Mouse (Mus musculus) brain, embryonic 14.5 days (tissue): Measurements from ENCODE around the gene Fbln2. TPM values are rescaled to one million over a fixed set of nuclear protein-coding genes. Genes with fewer than 3 reads are reported as not detected.

Source experiments
- DNase-seq: peaks from one replicate; pipeline ENCODE4 v3.0.0-alpha.2; 2011; ENCODE audit warnings: low read depth
- CTCF ChIP-seq: fragments of 200-500 bp; IDR thresholded peaks from 2 replicates; pipeline ENCODE4 v1.5.1; 2012; ENCODE audit warnings: inconsistent platforms, mild to moderate bottlenecking, moderate library complexity, borderline replicate concordance; ENCODE audit not compliant: insufficient read depth, insufficient read length; ENCODE audit errors: extremely low read depth
- POLR2A ChIP-seq: fragments of 200-500 bp; IDR thresholded peaks from 2 replicates; pipeline ENCODE4 v1.6.1; 2012; ENCODE audit warnings: mild to moderate bottlenecking, inconsistent platforms, borderline replicate concordance; ENCODE audit not compliant: poor library complexity, insufficient read depth, insufficient read length, severe bottlenecking; ENCODE audit errors: extremely low read depth
- polyA plus RNA-seq: library from polyadenylated mRNA; depleted of rRNA; stranded (reverse); fragments of >200 nt; gene quantifications from 2 replicates; pipeline ENCODE4 v1.2.3, GENCODE M21; 2012

Fbln2 gene
- polyA plus RNA-seq, 1 experiment, result 40.5 TPM

DNA sequence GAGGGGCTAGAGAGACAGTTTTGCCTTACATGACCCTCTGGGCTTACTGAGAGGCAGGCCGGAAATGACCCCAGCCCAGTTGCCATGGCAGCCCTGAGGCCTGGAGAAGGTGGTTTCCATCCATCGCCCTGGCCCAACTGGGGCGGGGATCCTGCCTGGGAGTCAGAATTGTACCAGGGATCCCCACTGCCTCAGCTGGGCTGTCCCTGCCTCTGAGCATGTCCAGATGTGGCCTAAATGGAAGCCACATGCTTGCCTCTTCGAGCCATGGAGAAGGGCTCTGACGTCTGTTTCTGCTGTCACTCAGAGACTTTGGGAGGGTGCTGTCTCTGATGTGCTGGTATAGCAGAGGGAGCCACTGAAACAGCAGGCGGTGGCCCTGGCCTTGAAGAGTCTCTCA lies 24.2 kb downstream of the Fbln2 start:
- TF ChIP-seq CTCF (no peak), POLR2A (no peak)
- no peak for DNase-seq

DNA sequence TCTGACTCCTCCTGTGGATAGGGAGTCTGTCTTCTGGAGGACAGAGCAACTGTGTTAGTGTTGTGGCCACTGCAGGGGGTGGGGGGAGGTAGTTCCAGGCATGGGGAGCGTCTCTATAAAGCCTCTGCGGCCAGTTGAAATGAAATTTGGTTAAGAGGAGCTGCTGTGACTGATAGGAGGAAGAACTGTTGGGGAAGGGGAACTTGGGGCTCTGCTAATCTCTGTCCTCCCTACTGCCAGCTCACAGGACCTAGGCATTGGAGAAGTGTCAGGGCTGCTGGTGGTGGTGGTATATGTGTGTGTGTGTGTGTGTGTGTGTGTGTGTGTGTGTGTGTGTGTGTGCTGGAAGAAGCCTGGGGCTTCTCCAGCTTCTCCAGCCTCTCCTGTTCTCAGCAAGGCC lies 25.0 kb downstream of the Fbln2 start:
- no peak for DNase-seq
- TF ChIP-seq CTCF (no peak), POLR2A (no peak)

DNA sequence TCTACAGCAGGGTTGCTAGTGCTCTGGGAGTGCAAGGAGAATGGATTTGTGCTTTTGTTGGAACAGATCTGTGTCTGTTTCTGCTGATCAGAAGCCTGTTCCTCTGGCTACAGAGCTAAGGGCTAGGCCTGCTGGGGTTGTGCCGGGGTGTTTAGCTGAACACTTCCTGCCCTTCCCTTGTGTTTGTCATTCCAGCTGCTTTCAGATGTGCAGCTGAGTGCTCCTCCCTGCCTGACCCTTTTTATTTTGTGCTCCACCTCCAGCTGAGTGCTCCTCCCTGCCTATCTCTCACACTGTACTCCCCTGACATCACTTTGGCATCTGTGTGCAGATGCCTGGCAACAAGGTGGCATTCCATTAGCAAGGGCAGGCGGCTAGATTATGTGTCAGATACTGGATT lies 28.3 kb downstream of the Fbln2 start:
- TF ChIP-seq POLR2A (no peak), CTCF (no peak)
- no peak for DNase-seq

DNA sequence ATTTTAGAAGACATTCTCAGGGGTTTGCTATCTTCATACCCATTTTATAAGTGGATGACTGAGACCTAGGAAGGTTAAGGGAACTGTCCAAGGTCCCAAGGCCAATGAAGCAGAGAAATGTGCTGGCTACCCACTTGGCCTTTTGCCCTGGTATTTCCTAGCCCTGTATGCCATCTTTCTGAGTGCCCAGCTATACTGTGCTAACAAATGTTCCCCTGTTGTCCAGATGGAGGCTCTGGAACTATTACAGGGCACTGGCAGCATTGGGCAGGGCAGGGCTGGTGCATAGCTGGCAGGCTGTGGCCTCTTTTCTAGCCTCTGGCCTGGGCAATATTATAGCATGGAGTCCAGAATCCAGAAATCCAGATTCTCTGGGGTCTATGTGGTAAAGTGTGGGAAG lies 28.7 kb downstream of the Fbln2 start:
- no peak for TF ChIP-seq POLR2A
- TF ChIP-seq CTCF, result no peak
- DNase-seq, result no peak

DNA sequence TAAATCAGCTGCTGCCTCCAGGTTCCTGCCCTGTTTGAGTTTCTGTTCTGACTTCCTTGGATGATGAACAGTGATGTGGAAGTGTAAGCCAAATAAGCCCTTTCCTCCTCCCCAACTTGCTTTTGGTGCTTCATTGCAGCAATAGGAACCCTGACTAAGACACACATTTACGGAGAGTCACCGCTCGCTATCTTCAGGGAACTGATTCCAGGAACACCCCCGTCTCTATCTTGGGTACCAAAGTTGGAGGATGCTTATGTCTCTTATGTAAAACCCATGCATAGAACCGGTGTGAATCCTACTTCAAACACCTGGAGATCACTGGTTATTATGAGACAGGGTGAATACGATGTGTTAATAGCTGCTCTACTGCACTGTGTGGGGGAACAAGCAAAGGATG lies 31.1 kb downstream of the Fbln2 start:
- no peak for DNase-seq
- no peak for TF ChIP-seq POLR2A

DNA sequence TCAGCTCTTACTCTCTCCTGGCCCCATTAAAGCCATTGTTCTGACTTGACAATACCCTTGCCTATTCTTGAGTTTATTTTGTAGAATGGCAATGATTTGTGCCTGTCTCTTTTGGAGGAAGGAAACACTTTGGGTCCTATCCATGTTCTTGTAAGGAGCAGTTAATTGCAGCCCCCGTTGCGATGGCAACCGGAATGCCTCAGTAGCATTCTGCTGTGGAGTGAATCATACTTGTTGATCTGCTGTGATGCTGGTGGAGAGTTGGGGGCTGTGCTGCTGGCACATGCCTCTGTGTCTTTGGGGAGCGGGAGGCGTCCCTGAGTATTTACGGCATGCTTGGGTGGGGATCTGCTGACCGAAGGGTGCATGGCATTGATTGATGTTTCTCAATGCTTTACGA lies 32.1 kb downstream of the Fbln2 start:
- no peak for TF ChIP-seq POLR2A
- no peak for TF ChIP-seq CTCF
- no peak for DNase-seq

DNA sequence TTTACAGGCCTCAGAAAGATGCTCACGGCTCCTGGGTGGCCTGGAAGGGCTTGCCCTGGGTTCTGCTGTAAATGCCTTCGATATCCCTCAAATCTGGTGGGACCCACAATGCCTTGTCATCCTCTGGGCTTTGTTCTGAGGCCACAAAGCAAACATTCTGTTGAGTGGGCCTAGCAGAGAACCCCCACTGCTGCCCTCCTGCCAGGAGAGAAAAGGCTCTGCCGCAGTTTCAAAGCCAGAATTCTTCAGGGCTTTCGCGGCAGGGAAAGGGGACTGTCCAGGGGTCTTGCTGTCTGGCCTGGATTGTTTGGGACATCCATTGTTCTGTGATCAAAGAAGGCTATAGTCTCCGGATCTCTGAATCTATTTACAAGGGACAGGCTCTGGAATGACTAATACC lies 33.1 kb downstream of the Fbln2 start:
- DNase-seq, result no peak
- no peak for TF ChIP-seq CTCF
- no peak for TF ChIP-seq POLR2A

DNA sequence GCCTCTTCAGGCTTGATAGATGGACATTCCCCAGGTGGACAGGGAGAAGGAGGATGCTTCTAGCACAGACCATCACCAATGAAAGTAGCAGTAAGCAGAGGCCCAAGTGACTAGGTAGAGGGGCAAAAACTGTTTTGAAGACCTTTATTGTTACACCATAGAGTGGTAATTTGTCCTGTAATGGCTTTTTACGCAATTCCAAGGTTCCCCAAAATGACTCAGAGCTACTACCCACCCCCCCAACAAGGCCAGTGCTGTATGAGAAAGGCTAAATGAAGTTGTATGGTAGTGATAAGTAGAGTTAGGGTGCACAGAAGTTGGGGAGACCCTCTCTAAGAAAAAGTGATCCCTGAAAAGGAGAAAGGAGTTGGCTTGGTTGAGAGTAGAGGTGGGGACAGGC lies 35.1 kb downstream of the Fbln2 start:
- DNase-seq, result no peak
- TF ChIP-seq CTCF, result no peak
- no peak for TF ChIP-seq POLR2A

DNA sequence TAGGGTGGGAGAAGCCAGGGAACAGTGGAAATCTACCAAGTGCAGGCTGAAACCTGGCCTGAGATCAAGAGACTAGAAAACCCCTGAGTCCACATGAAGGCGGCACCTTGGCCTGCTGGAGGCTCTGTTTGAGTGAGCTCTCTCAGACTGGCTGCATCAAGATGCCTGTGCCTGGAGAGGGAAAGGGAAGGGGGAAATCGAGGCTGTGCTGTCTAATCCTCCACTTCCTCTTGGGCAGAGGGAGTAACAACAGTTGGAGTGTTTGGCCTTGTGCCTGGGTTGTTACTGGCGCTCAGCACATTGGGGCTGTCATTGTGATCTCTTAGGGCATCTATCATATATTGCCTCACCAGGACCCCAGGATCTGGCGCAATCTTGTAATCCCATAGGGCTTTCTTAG lies 36.4 kb downstream of the Fbln2 start:
- DNase-seq, result no peak
- TF ChIP-seq POLR2A, result no peak

DNA sequence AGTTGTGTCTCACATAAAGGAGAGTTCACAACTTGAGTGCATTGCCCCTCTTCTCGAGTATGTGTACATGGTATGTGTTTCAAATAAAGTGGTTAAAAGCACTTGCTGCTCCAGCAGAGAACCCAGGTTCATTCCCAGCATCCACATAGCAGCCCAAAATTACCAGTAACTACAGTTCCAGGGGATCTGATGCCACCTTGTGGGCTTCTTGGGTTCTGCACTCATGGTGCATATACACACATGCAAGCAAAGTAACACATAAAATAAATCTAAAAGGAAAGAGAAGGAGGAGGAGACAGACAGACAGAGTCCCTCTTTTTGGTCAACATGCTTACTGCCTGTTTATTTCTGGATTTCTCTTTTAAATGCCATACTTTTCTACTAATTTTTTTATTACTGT lies 37.5 kb downstream of the Fbln2 start:
- TF ChIP-seq POLR2A (no peak), CTCF (no peak)
- no peak for DNase-seq

DNA sequence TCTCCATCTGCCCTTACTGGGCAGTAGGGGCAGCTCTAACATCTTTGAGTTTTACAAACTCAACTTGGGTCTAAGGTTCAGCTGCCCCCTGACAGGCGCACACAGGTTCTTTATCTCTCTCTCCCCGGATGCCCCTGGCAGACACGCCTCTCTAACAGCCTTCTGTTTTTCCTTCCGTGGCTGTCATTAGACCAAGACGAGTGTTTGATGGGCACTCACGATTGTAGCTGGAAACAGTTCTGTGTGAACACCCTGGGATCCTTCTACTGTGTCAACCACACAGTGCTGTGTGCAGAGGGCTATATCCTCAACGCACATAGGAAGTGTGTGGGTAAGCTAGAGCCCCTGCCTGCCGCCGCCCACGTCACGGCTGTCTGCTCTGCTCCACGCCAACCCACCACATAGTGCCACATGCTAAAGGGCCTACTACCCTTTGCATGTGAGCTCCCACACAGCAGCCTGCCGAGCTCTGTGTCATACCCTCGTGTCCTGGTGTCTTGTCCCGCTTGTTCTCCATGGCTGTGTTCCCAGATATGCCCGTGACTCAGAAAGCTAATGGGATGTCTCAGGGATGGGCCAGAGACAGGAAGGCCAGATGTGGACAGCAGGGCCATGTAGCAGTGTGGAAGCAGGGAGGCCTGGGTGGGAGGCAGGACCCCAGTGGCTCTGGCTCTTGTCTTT lies 47.3 kb downstream of the Fbln2 start:
- TF ChIP-seq CTCF, result no peak
- no peak for TF ChIP-seq POLR2A
- no peak for DNase-seq

DNA sequence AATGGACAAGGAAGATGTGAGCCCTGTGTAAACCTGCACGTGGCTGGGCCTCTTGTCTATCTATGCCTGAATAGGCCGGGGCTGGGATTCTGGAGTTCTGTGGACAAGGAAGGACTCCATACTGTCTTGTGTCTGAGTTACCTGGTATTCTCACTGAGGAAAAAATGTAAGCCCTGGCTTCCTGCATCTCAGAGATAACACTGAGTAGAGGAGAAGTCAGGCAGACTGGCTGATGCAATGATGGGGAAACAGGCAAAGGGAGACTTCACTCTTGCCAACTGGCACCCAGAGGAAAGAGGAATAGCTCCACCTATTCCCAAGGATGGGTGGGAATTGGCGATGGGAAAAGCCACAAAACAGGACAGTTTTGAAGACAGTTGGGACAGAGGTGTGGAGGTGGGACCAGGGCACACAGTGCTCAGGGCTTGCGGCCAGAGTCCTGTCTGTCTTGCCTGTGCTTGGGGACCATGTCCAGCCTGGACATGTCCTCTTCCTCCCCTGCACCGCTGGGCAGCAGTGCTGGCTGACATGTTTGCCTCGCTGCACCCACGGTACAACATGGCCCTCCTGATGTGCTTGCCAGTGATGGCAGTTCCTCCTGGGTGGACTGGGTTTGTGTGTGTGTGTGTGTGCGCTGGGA lies 48.2 kb downstream of the Fbln2 start:
- DNase-seq, result no peak
- no peak for TF ChIP-seq CTCF
- no peak for TF ChIP-seq POLR2A
